Mouse (Mus musculus): ENCODE data around the gene Plcd1. TPM values are rescaled to one million over a fixed set of nuclear protein-coding genes. Genes with fewer than 3 reads are reported as not detected.
A peak's percentile ranks its signal among the peaks of the same experiment; 100 is the strongest.

Gene Plcd1
- total RNA-seq (2014; rRNA removed; ENCODE audit: low replicate concordance) (21.1 and 27.1 TPM in 2 replicates), polyA plus RNA-seq (2015; fragmentation: Nextera tagmentation; extraction: Ambion mirVana) (12.9 and 14.6 TPM in 2 replicates)

DNA sequence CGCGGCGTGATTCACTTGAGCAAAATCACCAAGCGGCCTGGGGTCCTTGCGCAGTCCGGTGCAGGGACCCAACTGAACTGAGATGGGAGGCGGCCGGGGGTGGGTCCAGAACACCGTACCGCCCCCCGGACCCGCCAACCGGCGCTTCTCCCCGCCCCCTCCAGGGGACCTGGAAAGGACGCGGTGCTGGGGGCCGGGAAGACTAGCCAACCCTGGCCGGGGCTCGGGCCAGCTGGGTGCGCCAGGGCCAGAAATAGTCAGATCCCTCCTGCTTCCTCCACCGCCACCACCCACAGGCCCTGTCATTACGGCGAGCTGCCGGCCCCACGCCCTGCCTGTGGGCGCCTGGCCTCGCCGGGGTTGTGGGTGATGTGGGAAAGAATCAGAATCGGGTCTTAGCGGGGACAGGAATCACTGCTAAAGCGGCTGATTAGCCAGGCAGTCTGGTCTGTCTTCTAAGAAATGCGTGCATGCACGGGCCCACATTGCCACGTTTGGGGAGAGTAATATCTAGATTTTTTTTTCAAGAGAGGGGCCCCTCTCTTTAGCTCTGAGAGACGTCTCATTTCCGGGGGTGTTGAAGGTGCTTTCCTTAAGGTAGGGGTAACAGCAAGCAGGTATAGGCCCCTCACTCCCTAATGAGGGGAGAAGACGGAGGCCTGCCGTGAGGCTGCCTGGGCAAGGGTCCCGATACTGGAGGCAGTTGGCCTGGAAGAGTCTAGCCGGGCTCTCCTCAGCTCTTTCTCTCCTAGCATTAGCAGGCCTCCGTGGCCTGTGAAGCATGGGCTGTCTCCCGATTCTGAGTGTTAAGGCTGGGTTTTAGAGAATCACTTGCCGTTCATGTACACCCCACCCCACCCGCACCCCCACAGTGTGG lies at the start of gene Plcd1:
Gene Plcd1, minus strand, starts transcription at position 84 of the 877 bp plus-strand sequence.
- H3K36me3 ChIP-seq (replicated peaks; ENCODE audit: control insufficient read depth, insufficient read depth, low read length) = no peaks in the 10 kb centered on the region
- peak within 1 kb of the TSS; percentile 63 for H3K4me3 ChIP-seq (ENCODE audit: low read depth, low read length)
- H3K4me2 ChIP-seq (ENCODE audit: low read depth, low read length) = peak within 1 kb of the TSS; percentile 72
- H3K27ac ChIP-seq (ENCODE audit: low read depth) = peak within 1 kb of the TSS; percentile 78
- ATAC-seq (ENCODE audit: insufficient read depth, low read depth) = peak; percentile 94
- peaks cover 22% of the 10 kb centered on the region for H3K4me1 ChIP-seq (ENCODE audit: control insufficient read depth, insufficient read depth)
- no peaks in the 10 kb centered on the region for H3K9me3 ChIP-seq (replicated peaks; ENCODE audit: control insufficient read depth, low read length)
- TF ChIP-seq EP300 (IDR thresholded peaks at IDR 0.05; ENCODE audit: low read depth) = no peak
- TF ChIP-seq CTCF (IDR thresholded peaks at IDR 0.05; ENCODE audit: low read depth) = no peak; the same call in 1 of the 2 replicates
- 13% methylated on average over 41 of the region's 45 CpGs for WGBS
- DNase-seq (ENCODE audit: low spot score) = peak; percentile 91
- peak within 1 kb of the TSS; percentile 68 for H3K9ac ChIP-seq (replicated peaks; ENCODE audit: low read depth, low read length)
- no peaks in the 10 kb centered on the region for H3K27me3 ChIP-seq (ENCODE audit: control insufficient read depth, insufficient read depth, low read length)

DNA sequence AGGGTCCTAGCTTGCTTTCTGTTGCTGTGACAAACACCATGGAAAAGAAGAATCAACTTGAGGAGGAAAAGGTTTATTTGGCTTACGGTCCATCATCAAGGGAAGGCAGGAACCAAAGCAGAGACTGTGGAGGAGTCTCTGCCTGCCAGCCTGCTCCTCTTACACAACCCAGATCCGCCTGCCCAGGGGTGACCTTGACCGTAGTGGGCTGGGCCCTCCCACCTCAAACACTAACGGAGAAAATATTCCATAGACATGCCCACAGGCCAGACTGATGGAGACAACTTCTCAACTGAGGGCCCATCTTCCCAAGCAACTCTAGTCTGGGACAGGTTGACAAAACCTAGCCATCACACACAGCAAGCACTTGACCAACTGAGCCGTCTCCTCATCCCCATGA lies 48.8 kb upstream of the Plcd1 start:
- Histone ChIP-seq H3K4me3 (ENCODE audit: low read depth, low read length) (no peak overlapping the region), H3K4me2 (ENCODE audit: low read depth, low read length) (no peak overlapping the region), H3K4me1 (ENCODE audit: control insufficient read depth, insufficient read depth) (no peaks in the 10 kb centered on the region), H3K27me3 (ENCODE audit: control insufficient read depth, insufficient read depth, low read length) (no peaks in the 10 kb centered on the region), H3K27ac (ENCODE audit: low read depth) (no peak overlapping the region), H3K36me3 (replicated peaks; ENCODE audit: control insufficient read depth, insufficient read depth, low read length) (no peaks in the 10 kb centered on the region), H3K9me3 (replicated peaks; ENCODE audit: control insufficient read depth, low read length) (no peaks in the 10 kb centered on the region), H3K9ac (replicated peaks; ENCODE audit: low read depth, low read length) (no peak overlapping the region)
- TF ChIP-seq CTCF (IDR thresholded peaks at IDR 0.05; ENCODE audit: low read depth) = no peak
- no peak for TF ChIP-seq EP300 (IDR thresholded peaks at IDR 0.05; ENCODE audit: low read depth)
- ATAC-seq (ENCODE audit: insufficient read depth, low read depth) = no peak
- no peak for DNase-seq (ENCODE audit: low spot score)
- WGBS = 66% methylated on average over 5 of the region's 5 CpGs

DNA sequence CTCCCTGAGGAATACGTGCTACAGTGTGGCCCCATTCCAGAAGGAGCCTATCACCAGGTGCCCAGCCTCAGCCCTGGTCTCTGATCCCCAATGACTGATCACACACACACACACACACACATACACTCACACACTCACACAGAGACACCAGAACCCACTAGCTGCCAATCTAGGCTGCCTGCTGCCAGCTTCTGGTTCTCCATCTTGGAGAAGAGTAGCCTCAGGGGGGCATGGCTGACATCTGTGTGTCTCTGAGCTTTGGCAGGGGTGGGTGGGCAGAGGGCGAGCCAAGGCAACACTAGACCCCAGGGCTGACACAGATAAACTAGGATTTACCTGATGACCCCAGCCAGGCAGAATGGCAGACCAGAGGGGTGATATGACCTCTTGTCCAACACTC lies 45.5 kb upstream of the Plcd1 start:
- 82% methylated on average over 2 of the region's 2 CpGs for WGBS
- H3K9ac ChIP-seq (replicated peaks; ENCODE audit: low read depth, low read length) = no peak overlapping the region
- no peaks in the 10 kb centered on the region for H3K36me3 ChIP-seq (replicated peaks; ENCODE audit: control insufficient read depth, insufficient read depth, low read length)
- no peaks in the 10 kb centered on the region for H3K4me1 ChIP-seq (ENCODE audit: control insufficient read depth, insufficient read depth)
- H3K4me2 ChIP-seq (ENCODE audit: low read depth, low read length) = no peak overlapping the region
- ATAC-seq (ENCODE audit: insufficient read depth, low read depth) = no peak
- no peak overlapping the region for H3K4me3 ChIP-seq (ENCODE audit: low read depth, low read length)
- H3K9me3 ChIP-seq (replicated peaks; ENCODE audit: control insufficient read depth, low read length) = no peaks in the 10 kb centered on the region
- no peak for DNase-seq (ENCODE audit: low spot score)
- TF ChIP-seq CTCF (IDR thresholded peaks at IDR 0.05; ENCODE audit: low read depth) (no peak), EP300 (IDR thresholded peaks at IDR 0.05; ENCODE audit: low read depth) (no peak)
- no peaks in the 10 kb centered on the region for H3K27me3 ChIP-seq (ENCODE audit: control insufficient read depth, insufficient read depth, low read length)
- no peak overlapping the region for H3K27ac ChIP-seq (ENCODE audit: low read depth)

GRCm38 (mm10) chr9:119130692-119131091 lies 37.4 kb upstream of the Plcd1 start:
- DNase-seq (ENCODE audit: low spot score) (no peak), ATAC-seq (ENCODE audit: insufficient read depth, low read depth) (no peak)
- TF ChIP-seq CTCF (IDR thresholded peaks at IDR 0.05; ENCODE audit: low read depth) = no peak
- no peak for TF ChIP-seq EP300 (IDR thresholded peaks at IDR 0.05; ENCODE audit: low read depth)
- no peak overlapping the region for H3K4me2 ChIP-seq (ENCODE audit: low read depth, low read length)
- H3K4me1 ChIP-seq (ENCODE audit: control insufficient read depth, insufficient read depth) = no peaks in the 10 kb centered on the region
- no peaks in the 10 kb centered on the region for H3K36me3 ChIP-seq (replicated peaks; ENCODE audit: control insufficient read depth, insufficient read depth, low read length)
- no peak overlapping the region for H3K9ac ChIP-seq (replicated peaks; ENCODE audit: low read depth, low read length)
- H3K27ac ChIP-seq (ENCODE audit: low read depth) = no peak overlapping the region
- WGBS = 53% methylated on average over 5 of the region's 5 CpGs
- no peaks in the 10 kb centered on the region for H3K27me3 ChIP-seq (ENCODE audit: control insufficient read depth, insufficient read depth, low read length)
- H3K4me3 ChIP-seq (ENCODE audit: low read depth, low read length) = no peak overlapping the region
- H3K9me3 ChIP-seq (replicated peaks; ENCODE audit: control insufficient read depth, low read length) = no peaks in the 10 kb centered on the region

- no peak overlapping the region for H3K4me3 ChIP-seq (ENCODE audit: low read depth, low read length)
- no peak overlapping the region for H3K4me2 ChIP-seq (ENCODE audit: low read depth, low read length)
- DNase-seq (ENCODE audit: low spot score) (no peak), ATAC-seq (ENCODE audit: insufficient read depth, low read depth) (no peak)
- TF ChIP-seq EP300 (IDR thresholded peaks at IDR 0.05; ENCODE audit: low read depth) (no peak), CTCF (IDR thresholded peaks at IDR 0.05; ENCODE audit: low read depth) (peak; percentile 17; the same call in 1 of the 2 replicates)
- no peaks in the 10 kb centered on the region for H3K36me3 ChIP-seq (replicated peaks; ENCODE audit: control insufficient read depth, insufficient read depth, low read length)
- no peak overlapping the region for H3K27ac ChIP-seq (ENCODE audit: low read depth)
- no peaks in the 10 kb centered on the region for H3K4me1 ChIP-seq (ENCODE audit: control insufficient read depth, insufficient read depth)
- no peaks in the 10 kb centered on the region for H3K9me3 ChIP-seq (replicated peaks; ENCODE audit: control insufficient read depth, low read length)
- H3K9ac ChIP-seq (replicated peaks; ENCODE audit: low read depth, low read length) = no peak overlapping the region
- 78% methylated on average over 12 of the region's 12 CpGs for WGBS
- no peaks in the 10 kb centered on the region for H3K27me3 ChIP-seq (ENCODE audit: control insufficient read depth, insufficient read depth, low read length)
Measured at GRCm38 (mm10) chr9:119128436-119129181, 35.3 kb upstream of the Plcd1 start.

All from heart, postnatal 0 days (tissue).